Mouse (Mus musculus) thymus, postnatal 36 days (tissue): ENCODE results near the gene B4galt2.

Source experiments
- DNase-seq, 2 experiments: peaks; one replicate each; pipeline ENCODE4 v3.0.0; 2022; ENCODE audit warnings: mixed read lengths in 2 of 2

The B4galt2 gene

GRCm38 (mm10) chr4:117882701-117883691 is at the start of gene B4galt2:
TSS of gene B4galt2 (minus strand) at chr4:117883487.
- DNase-seq: peak in 1 of 2 experiments; percentile 41

DNA sequence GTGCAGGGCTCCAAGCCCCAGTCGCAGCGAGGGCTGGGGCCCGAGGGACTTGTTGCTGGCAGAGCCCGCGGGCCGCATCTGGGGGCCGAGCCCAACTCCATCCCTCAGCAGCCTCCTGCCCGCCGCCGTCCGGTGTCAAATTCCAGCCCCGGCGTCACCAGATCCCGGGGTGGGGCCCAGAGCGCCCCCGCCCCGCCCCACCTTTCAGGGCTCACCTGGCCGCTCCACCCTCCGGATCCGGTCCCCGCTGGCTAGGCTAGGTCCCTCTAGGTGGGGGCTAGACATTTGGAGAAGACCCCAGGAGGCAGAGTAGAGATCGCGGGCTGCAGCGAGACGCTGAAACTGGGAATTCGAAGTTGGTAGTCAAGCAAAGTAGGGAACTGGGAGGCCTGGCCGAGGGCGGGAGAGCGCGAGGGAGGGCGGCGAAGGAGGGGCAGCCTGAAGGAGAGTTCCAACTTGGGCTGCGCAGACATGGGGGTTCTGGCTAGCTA is 46.1 kb upstream of the B4galt2 start, which contains the start of gene Artn:
TSS of gene Artn (minus strand) at position 373 of the 491 bp plus-strand sequence.
- peak in 1 of 2 experiments; percentile 12 for DNase-seq

- DNase-seq: no peak
Measured at GRCm38 (mm10) chr4:117928699-117929241, 45.5 kb upstream of the B4galt2 start.

GRCm38 (mm10) chr4:117928234-117928633 is 44.9 kb upstream of the B4galt2 start:
- DNase-seq: peak; percentile 18 to 24

- peak; percentile 17 to 29 for DNase-seq
Measured at GRCm38 (mm10) chr4:117926545-117927482, 43.5 kb upstream of the B4galt2 start.

GRCm38 (mm10) chr4:117924916-117925315 is 41.6 kb upstream of the B4galt2 start:
- no peak for DNase-seq

DNA sequence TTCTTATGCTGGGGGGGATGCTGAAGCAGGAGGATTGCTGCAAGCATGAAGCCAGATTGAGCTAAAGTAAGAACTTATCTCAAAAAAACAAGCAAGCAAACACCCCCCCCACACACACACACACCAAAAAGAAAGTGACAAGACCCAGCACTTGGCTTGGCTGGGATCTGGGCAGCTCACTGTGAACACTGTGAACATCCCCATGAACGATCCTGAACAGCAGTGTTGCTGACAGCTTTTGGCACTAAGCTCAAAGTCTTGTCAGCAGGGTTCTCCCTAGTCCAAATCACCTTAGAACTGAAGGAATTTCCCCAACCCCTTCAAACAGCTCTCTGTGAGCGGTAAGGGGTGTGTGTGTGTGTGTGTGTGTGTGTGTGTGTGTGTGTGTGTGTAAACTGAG is 40.2 kb upstream of the B4galt2 start:
- DNase-seq: no peak

- no peak for DNase-seq
Measured at GRCm38 (mm10) chr4:117921358-117921757, 38.1 kb upstream of the B4galt2 start.

DNA sequence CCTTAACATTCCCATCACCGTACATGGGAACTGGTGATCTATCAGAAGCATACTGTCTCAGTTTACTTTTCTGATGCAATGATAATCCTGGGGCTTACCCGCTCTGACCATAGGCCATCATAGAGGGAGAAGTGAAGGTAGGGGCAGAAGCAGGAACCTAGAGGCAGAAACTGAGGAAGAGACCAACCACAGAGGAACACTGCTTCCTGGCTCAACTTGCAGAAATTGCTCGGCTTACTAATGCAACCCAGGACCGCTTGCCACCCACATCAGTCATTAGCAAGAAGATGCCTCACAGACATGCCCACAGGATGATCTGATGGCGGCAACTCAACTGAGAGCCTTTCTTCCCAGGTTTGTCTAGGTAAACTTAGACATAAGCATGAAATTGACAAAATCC is 35.5 kb upstream of the B4galt2 start:
- DNase-seq: no peak

GRCm38 (mm10) chr4:117918261-117918660 is 35.0 kb upstream of the B4galt2 start:
- no peak for DNase-seq

- DNase-seq: no peak
Measured at GRCm38 (mm10) chr4:117917847-117918246, 34.6 kb upstream of the B4galt2 start.

GRCm38 (mm10) chr4:117917402-117917801 is 34.1 kb upstream of the B4galt2 start:
- no peak for DNase-seq

GRCm38 (mm10) chr4:117916386-117916785 is 33.1 kb upstream of the B4galt2 start:
- no peak for DNase-seq

DNA sequence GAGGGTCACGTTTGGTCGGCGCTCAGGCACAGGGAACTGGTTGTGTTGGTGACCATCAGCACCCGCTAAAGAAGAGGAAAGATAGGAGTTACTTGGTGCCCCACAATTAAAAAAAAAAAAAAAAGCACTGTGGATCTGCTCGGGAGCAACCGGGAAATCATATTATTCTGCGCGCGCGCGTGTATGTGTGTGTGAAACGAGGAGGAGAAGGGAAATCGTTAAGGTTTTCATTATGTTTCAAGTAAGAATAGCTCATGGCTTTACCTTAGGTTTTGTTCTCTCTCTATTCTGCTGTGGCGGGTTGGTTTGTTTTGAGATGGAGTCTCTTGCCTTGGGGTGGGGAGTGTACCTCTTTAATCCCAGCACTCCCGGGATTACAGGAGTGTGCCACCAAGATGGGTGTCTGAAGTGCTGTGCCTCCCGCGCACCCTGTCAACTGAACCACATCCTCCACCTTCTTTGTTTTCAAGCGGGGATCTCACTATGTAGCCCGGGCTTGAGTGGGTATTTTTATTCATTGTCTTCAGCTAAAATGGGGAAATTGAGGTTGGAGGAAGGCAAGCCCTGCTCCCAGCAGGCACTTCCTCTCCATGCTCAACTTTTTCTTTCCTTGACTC is 32.3 kb upstream of the B4galt2 start:
- DNase-seq: peak; percentile 16 to 20

DNA sequence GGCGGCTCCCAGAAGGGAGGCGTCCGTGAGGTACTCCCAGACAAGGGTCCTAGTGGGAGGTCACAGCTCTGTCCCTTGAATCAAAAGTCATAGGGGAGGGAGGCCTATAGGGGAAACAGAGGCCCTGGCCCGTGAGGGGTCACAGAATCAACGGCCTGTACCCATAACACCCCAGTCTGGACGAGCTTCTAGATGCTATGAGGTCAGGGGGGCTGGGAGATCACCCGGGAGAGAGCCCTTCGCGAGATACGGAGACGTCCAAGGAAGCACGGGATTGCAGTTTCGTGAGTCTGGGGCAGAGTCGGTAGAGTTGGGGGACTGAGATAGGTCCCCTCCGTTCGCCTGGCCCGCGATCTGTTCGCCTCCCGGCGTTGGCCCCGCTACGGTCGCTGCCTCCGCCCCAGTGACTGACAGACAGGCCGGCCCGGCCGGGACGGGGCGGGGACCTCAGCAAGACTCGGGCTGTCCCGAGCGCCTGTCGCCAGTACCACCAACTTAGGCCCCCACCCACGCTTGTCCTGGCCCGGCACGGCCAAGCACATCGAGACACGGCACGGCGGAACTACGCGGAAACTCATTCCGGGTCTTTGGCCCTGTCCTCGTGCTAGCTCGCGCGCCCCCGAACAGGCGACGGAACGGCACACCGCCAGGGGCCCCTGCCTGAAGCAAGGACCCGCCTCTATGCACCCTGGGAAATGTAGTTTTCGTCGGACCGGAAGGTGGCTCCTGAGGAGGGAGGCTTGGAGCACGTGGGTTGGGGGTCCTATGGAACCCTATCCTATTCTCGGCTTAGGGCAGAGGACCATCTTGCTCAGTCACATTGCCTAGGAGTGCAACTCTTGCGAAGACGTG is 31.5 kb upstream of the B4galt2 start, which contains the start of gene Ipo13:
TSS of gene Ipo13 (minus strand) at position 409 of the 852 bp plus-strand sequence.
- DNase-seq: peak; percentile 92 to 94

GRCm38 (mm10) chr4:117914031-117914430 is 30.7 kb upstream of the B4galt2 start:
- no peak for DNase-seq

GRCm38 (mm10) chr4:117913421-117913820 is 30.1 kb upstream of the B4galt2 start:
- DNase-seq: no peak

DNA sequence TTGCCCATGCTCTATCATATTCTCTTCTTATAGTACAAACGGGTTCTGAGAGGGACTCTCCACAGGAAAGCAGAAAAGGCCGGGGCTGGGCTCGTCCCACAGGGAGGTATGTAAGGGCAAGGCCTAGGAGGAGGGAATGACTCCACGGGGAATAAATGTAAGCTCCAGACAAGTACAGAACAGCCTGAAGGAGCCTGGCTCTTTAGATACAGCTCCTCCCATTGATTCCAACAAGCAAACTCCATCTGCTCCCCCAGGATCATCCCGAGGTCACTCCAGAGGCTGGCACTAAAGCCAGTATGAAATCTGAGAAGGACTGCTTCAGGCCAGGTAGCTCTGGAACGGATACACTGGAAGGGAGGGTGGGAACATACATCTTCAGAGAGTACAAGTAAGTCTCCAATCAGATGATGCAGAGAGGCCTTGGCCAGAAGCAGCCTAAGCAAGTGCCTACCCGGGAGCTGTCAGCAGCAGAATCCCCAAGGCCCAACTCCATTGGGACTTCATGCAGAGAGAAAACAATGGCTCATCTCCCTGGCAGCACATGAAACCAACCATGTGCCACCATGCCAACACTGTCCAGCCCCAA is 29.5 kb upstream of the B4galt2 start:
- no peak for DNase-seq

GRCm38 (mm10) chr4:117912131-117912561 is 28.9 kb upstream of the B4galt2 start:
- no peak for DNase-seq

DNA sequence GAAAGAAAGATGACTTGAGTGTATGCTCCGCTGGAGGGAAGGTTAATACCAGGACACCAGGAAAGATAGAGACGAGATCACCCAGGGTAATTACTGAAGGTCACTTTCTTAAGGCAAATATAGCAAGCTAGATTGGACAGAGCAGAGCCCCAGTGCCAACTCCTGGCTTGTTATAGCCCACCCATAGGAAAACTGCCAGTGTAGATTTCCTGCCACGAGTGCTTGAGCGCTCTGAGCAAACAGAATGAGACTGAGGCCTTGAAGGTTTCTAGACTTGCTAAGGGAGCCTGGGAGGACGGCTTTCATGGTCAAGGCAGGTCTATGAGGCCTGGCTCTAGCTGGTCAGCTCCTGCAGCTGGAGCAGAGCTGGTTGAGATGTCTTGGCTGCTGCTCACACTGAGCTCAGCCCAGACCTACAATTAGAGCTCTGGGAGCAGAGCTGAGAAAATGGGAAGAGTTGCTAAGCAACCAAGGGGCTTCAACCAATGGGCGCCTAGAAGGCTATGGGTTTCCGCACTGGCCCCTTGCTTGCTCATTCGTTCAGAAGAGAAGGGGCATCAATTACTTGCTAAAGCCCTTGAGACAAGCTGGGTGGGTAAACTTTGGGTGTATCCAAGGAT is 25.7 kb upstream of the B4galt2 start:
- no peak for DNase-seq
